Mouse (Mus musculus) olfactory bulb, adult 2 months (tissue): Measurements from ENCODE around the gene Xpnpep3. TPM values are rescaled to one million over a fixed set of nuclear protein-coding genes. Genes with fewer than 3 reads are reported as not detected.

Experiments used
- H3K27ac ChIP-seq: fragments of 200-500 bp; 2 replicates; pipeline ENCODE4 v1.5.1; 2012; ENCODE audit warnings: low read depth, low read length; ENCODE audit not compliant: insufficient read depth
- H3K4me1 ChIP-seq: fragments of 200-500 bp; 2 replicates; pipeline ENCODE4 v1.6.1; 2012; ENCODE audit warnings: low read length; ENCODE audit not compliant: control insufficient read depth, insufficient read depth
- H3K4me3 ChIP-seq: fragments of 200-500 bp; 2 replicates; pipeline ENCODE4 v1.5.1; 2012; ENCODE audit warnings: mild to moderate bottlenecking, low read depth, low read length, moderate library complexity; ENCODE audit not compliant: insufficient read depth
- CTCF ChIP-seq: fragments of 200-500 bp; IDR thresholded peaks from 2 replicates; pipeline ENCODE4 v1.5.1; 2012; ENCODE audit warnings: low read depth, mild to moderate bottlenecking, low read length, moderate library complexity; ENCODE audit not compliant: insufficient read depth
- POLR2A ChIP-seq: fragments of 200-500 bp; IDR thresholded peaks from 2 replicates; pipeline ENCODE4 v1.6.1; 2012; ENCODE audit warnings: mild to moderate bottlenecking, low read depth, low read length, moderate library complexity; ENCODE audit not compliant: insufficient read depth
- WGBS: fragments of 180-500 bp; shearing (Covaris S2); methylation state at CpG from one replicate; pipeline ENCODE4 v1.1.7; 2018; 5-methylcytosine and 5-hydroxymethylcytosine counted together
- polyA plus RNA-seq: library from polyadenylated mRNA; stranded (reverse); fragments of >200 nt; gene quantifications from 2 replicates; pipeline ENCODE4 v1.2.4, GENCODE M21; 2012; ENCODE audit warnings: low replicate concordance; ENCODE audit not compliant: missing spikeins, insufficient read depth, insufficient read length

Gene Xpnpep3
- polyA plus RNA-seq, 1 experiment = not detected

DNA sequence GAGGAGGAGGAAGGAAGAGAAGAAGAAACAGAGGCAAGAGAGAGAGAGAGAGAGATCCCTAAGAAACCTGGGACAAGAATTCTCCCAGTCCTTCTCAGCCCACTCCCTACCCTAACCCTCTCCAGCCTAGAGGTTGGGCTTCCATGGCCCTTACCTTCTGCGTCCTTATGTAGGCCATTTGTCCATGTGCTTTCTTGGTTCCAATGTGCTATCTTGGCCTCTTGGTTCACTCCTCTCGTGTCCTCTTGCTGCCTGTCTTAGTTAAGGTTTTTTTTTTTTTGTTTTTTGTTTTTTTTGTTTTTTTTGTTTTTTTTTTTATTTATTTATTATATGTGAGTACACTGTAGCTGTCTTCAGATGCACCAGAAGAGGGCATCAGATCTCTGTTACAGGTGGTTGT lies 83.0 kb downstream of the Xpnpep3 start:
- no peak for TF ChIP-seq POLR2A
- no peak for TF ChIP-seq CTCF
- H3K4me1 ChIP-seq = peaks cover 3% of the 10 kb centered on the region; the same call in 1 of the 2 replicates
- 86% methylated on average over 2 of the region's 2 CpGs for WGBS
- H3K27ac ChIP-seq = no peak overlapping the region
- H3K4me3 ChIP-seq = no peak overlapping the region

DNA sequence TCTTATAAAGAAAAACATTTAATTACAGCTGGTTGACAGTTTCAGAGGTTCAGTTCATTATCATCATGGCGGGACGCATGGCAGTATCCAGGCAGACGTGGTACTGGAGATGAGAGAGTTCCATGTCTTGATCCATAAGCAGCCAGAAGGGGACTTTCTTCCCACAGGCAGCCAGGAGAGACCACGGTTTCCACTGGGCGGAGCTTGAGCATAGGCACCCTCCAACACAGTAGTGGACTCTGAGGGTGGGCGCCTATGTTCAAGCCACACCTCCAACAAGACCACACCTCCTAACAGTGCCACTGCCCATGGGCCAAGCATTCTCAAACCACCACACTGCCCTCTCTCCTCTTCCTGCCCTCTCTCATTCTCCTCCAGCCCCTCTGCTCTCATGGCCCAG lies 83.8 kb downstream of the Xpnpep3 start:
- no peak overlapping the region for H3K4me3 ChIP-seq
- H3K4me1 ChIP-seq = peaks cover 3% of the 10 kb centered on the region; the same call in 1 of the 2 replicates
- TF ChIP-seq CTCF (no peak), POLR2A (no peak)
- WGBS = 84% methylated on average over 6 of the region's 6 CpGs
- H3K27ac ChIP-seq = no peak overlapping the region

DNA sequence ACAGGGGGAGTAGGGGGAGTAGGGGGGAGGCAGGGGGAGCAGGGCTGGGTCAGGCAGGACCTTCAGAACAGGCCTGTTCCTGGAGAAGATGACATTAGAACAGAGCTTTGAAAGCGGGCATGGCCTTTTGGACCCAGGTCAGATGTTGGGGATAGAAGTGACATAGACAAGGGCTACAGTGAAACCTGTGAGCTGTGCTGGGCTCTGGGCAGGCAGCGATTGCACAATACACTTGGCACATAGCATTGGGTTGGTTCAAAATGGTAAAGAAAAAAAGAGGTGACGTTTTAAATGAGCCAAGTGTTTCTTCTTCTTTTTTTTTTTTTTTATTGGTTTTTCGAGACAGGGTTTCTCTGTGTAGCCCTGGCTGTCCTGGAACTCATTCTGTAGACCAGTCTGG lies 85.5 kb downstream of the Xpnpep3 start:
- Histone ChIP-seq H3K27ac (no peak overlapping the region), H3K4me1 (peaks cover 3% of the 10 kb centered on the region; the same call in 1 of the 2 replicates), H3K4me3 (no peak overlapping the region)
- TF ChIP-seq CTCF (no peak), POLR2A (no peak)
- whole genome bisulfite sequencing = 80% methylated on average over 4 of the region's 4 CpGs

DNA sequence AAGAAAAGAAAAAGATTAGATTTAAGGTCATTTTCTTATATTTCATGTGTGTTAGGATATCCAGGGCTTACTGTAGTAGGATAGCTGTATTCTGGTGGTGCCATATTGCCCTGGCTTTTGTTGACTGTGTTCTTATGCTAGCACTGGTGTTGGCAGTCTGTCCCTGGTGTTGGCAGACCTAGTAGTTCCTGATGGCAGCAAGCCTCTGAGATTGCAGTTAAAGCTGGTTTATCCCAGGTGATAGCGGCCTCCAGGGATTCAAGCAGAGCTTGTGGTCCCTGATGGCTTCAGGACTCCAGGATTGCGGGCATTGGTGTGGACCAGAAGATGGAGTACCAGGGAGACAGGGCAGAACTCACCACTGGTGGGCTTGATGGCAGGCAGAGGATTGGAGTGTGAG lies 103.5 kb downstream of the Xpnpep3 start:
- WGBS = 87% methylated on average over 2 of the region's 2 CpGs
- Histone ChIP-seq H3K27ac (no peak overlapping the region), H3K4me1 (no peaks in the 10 kb centered on the region), H3K4me3 (no peak overlapping the region)
- TF ChIP-seq POLR2A = no peak
- TF ChIP-seq CTCF = no peak

DNA sequence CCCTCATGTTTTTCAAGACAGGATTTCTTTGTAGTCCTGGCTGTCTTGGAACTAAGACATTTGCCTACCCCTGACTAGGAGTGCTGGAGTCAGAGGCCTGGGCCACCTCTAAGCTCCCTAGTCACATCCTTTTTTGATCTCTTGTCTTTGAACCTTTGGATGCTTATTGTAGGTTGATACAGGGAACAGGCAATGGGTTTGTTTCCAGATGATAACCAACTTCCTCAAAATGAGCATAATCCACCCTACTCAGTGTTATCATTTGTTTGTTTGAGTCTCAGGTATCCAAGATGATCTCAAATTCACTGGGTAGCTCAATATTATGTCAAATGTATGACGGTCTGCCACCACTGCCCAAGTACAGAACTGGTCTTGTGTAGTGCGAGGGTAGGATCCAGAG lies 104.1 kb downstream of the Xpnpep3 start:
- Histone ChIP-seq H3K27ac (no peak overlapping the region), H3K4me3 (no peak overlapping the region), H3K4me1 (no peaks in the 10 kb centered on the region)
- TF ChIP-seq CTCF = no peak
- no peak for TF ChIP-seq POLR2A
- WGBS = 95% methylated on average over 2 of the region's 2 CpGs

Other genes with a start within 250 kb of the Xpnpep3 start
- not detected in 2 replicates for gene Mrtfa, start 209.4 kb upstream of the Xpnpep3 start, polyA plus RNA-seq
- gene Mchr1, start 164.6 kb upstream of the Xpnpep3 start, polyA plus RNA-seq = not detected in 2 replicates
- gene Slc25a17, start 39.3 kb upstream of the Xpnpep3 start, polyA plus RNA-seq = not detected in 2 replicates
- gene St13, start 61 bp upstream of the Xpnpep3 start, polyA plus RNA-seq = 972 TPM in 1 of 2 replicates, not detected in the other
- not detected in 2 replicates for gene Dnajb7, start 8.2 kb downstream of the Xpnpep3 start, polyA plus RNA-seq
- gene Rbx1, start 66.2 kb downstream of the Xpnpep3 start, polyA plus RNA-seq = not detected in 2 replicates
- 218 TPM in 1 of 2 replicates, not detected in the other for gene Ep300, start 185.2 kb downstream of the Xpnpep3 start, polyA plus RNA-seq